In genomic region chr2:59962579-59962978, GRCm38 (mm10) we compare ENCODE assay signal across 15 mouse cellular contexts.
"Had no signal": no experiment of that assay in that cellular context is flagged by ENCODE, and none has a peak within 500 bp of the region (broad histone marks: within the 10 kb centered on the region; RNA-seq: fewer than 3 reads in every experiment).

No protein-coding gene starts in this region.

- H3K27ac ChIP-seq: layer of hippocampus, adult 2 months; liver, embryonic 13.5 days; lung, embryonic 15.5 days; macrophage; midbrain, embryonic 15.5 days; neural tube, embryonic 13.5 days had no signal

- H3K4me3 ChIP-seq: layer of hippocampus, adult 2 months; liver, embryonic 13.5 days; lung, embryonic 15.5 days; megakaryocyte, embryonic 14.5 days; midbrain, embryonic 15.5 days; neural tube, embryonic 13.5 days had no signal

- H3K9ac ChIP-seq: liver, embryonic 13.5 days; liver, postnatal 0 days; lung, embryonic 15.5 days; midbrain, embryonic 15.5 days; neural tube, embryonic 13.5 days had no signal

- H3K4me1 ChIP-seq: liver, embryonic 13.5 days; lung, embryonic 15.5 days; megakaryocyte, embryonic 14.5 days; midbrain, embryonic 15.5 days had no signal

- DNase-seq: kidney, postnatal 10 days; kidney, postnatal 4 days; liver; liver, embryonic 13.5 days; liver, postnatal 0 days; lung, postnatal 14 days; right cerebral cortex, postnatal 14 days; thymus, postnatal 36 days had no signal

- ATAC-seq: liver, postnatal 0 days; midbrain, embryonic 15.5 days had no signal

- H3K9me3 ChIP-seq: liver, embryonic 13.5 days; lung, embryonic 15.5 days; megakaryocyte, embryonic 14.5 days; midbrain, embryonic 15.5 days; neural tube, embryonic 13.5 days had no signal

- H3K27me3 ChIP-seq: liver, embryonic 13.5 days; lung, embryonic 15.5 days; megakaryocyte, embryonic 14.5 days; midbrain, embryonic 15.5 days; neural tube, embryonic 13.5 days had no signal

- H3K4me2 ChIP-seq: liver, embryonic 13.5 days; lung, embryonic 15.5 days; midbrain, embryonic 11.5 days; midbrain, embryonic 15.5 days; neural tube, embryonic 13.5 days had no signal
